Mouse (Mus musculus): Measurements from ENCODE around the gene Cd109. TPM values are rescaled to one million over a fixed set of nuclear protein-coding genes. Genes with fewer than 3 reads are reported as not detected.

The Cd109 gene
- polyA plus RNA-seq, 1 experiment from 2014 or later: 4.1 TPM

DNA sequence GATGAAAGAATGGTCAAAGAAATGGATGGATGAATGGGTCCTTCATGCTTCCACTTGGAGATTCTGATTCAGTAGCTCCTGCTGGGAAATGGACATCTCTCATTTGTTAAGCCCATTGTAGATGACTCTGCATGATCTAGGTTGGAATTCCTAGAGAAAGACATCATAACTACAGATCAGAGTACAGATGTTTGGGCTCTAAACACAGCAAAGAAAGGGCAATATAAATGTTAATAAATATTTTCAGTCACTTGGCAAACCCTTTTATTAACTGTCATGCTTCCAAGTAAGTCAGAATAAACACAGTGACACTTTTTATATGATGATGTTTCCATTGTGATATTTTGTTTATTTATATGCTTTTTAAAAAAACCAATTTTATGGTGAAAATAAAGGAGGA lies 34.1 kb downstream of the Cd109 start:
- Histone ChIP-seq H3K27me3 (no peaks in the 10 kb centered on the region), H3K9ac (no peak overlapping the region), H3K27ac (no peak overlapping the region), H3K9me3 (no peaks in the 10 kb centered on the region), H3K36me3 (replicated peaks) (no peaks in the 10 kb centered on the region), H3K4me1 (no peaks in the 10 kb centered on the region), H3K4me3 (replicated peaks) (no peak overlapping the region), H3K4me2 (no peak overlapping the region)
- no peak for ATAC-seq (ENCODE audit: low FRiP score)

DNA sequence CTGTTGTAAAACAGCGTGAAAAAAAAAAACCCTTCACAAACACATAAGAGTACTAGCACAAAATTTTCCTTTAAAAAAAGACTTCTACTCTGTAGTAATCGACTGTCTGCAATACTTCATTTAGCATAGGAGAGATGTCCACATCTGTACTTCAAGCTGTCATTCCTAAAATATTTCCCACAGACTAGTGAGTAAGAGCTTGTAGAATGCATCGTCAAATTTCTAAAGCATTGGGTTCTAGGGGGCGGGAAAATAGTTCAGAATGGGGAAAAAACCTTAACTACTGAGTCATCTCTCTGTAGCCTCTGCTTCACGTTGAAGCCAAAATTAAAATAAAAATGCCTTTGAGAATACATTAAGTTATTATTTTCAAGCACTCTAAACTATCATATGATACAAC lies 42.2 kb downstream of the Cd109 start:
- Histone ChIP-seq H3K27me3 (no peaks in the 10 kb centered on the region), H3K36me3 (replicated peaks) (no peaks in the 10 kb centered on the region), H3K4me1 (no peaks in the 10 kb centered on the region), H3K27ac (no peak overlapping the region), H3K9ac (no peak overlapping the region), H3K4me3 (replicated peaks) (no peak overlapping the region), H3K9me3 (no peaks in the 10 kb centered on the region), H3K4me2 (no peak overlapping the region)
- 85% methylated on average over 5 of the region's 5 CpGs for WGBS
- no peak for ATAC-seq (ENCODE audit: low FRiP score)

DNA sequence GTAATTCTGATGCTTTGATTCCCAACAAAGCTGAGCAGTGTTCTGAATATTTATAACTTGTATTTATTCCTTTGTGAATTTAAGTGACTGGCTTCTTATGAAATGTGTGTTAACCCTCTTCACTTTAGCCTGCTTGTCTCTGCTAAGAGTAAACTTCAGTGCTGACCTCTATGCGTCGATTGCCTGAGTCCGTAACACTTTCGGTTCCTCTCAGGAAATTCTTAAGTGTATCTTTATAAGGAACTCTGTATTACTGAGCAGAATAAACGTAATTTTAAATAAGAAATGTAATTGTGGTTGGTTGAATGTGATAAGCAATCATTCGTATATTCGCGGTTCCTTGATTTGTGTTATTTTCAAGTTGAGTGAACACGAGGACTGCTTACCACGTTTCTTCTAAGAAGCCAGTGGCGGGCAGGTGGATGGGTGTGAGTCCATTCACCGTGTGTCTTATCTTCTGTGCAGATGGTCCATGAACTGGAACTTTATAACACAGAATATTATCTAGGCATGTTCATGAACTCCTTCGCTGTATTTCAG lies 56.2 kb downstream of the Cd109 start:
- ATAC-seq (ENCODE audit: low FRiP score): no peak
- Histone ChIP-seq H3K9me3 (no peaks in the 10 kb centered on the region), H3K9ac (no peak overlapping the region), H3K4me2 (no peak overlapping the region), H3K36me3 (replicated peaks) (no peaks in the 10 kb centered on the region), H3K4me1 (no peaks in the 10 kb centered on the region), H3K4me3 (replicated peaks) (no peak overlapping the region), H3K27ac (no peak overlapping the region), H3K27me3 (no peaks in the 10 kb centered on the region)
- WGBS: 93% methylated on average over 13 of the region's 13 CpGs

DNA sequence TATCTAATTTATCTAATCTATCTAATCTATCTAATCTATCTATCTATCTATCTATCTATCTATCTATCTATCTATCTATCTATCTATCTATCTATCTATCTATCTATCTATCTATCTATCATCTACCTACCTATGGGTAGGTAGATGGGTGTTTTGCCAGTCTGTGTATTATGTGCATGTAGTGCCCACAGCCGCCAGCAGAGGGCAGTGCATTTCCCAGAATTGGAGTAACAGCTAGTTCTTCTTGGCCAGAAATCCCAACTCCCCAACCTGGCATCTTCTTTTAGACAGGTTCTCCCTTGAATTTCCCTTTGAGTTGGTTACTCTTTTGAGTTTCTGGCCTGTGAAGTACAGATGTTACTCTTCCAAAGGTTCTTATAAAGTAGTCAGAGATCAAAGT lies 85.3 kb downstream of the Cd109 start:
- Histone ChIP-seq H3K9ac (no peak overlapping the region), H3K27me3 (no peaks in the 10 kb centered on the region), H3K4me2 (no peak overlapping the region), H3K4me1 (no peaks in the 10 kb centered on the region), H3K4me3 (replicated peaks) (no peak overlapping the region), H3K9me3 (0 out of 2 replicates have a peak, but pooled peaks cover under 1% of the 10 kb centered on the region), H3K36me3 (replicated peaks) (no peaks in the 10 kb centered on the region), H3K27ac (no peak overlapping the region)
- WGBS: 0% methylated on average over 1 of the region's 1 CpGs
- no peak for ATAC-seq (ENCODE audit: low FRiP score)

DNA sequence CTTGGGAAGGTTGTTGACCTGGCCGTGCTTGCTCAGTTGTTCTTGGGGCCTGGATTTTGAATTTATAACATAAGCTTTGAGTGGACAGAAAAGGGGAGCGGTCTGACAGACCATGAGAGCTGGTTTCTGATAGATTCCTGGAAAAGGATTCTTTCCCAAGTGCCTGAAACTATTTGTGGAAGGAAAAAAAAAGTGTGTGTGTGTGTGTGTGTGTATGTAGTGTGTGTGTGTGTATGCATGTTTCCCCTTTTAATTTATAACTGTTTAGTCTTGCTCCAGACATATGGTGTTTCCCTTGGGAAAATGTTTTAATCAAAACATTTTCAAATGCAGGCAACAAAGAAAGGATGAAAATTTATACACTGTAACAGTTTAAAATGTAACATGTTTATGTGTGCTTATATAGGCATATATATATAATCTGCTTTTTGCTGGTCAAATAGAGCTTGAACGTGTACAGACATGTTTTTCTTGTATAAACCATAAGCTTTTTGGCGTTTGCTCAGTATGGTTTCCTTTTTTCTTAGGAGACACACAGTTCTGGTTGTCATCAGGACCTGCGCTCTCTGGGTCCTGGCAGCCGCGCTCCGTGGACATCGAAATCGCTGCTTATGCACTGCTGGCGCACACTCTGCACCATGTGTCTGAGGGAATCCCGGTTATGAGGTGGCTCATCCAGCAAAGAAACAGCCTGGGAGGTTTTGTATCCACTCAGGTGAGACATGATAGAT lies 87.3 kb downstream of the Cd109 start:
- Histone ChIP-seq H3K27ac (no peak overlapping the region), H3K27me3 (no peaks in the 10 kb centered on the region), H3K9me3 (peaks cover 11% of the 10 kb centered on the region; the same call in 1 of the 2 replicates), H3K9ac (no peak overlapping the region), H3K4me2 (no peak overlapping the region), H3K4me3 (replicated peaks) (no peak overlapping the region), H3K36me3 (replicated peaks) (no peaks in the 10 kb centered on the region), H3K4me1 (no peaks in the 10 kb centered on the region)
- ATAC-seq (ENCODE audit: low FRiP score): no peak
- 90% methylated on average over 12 of the region's 12 CpGs for WGBS

DNA sequence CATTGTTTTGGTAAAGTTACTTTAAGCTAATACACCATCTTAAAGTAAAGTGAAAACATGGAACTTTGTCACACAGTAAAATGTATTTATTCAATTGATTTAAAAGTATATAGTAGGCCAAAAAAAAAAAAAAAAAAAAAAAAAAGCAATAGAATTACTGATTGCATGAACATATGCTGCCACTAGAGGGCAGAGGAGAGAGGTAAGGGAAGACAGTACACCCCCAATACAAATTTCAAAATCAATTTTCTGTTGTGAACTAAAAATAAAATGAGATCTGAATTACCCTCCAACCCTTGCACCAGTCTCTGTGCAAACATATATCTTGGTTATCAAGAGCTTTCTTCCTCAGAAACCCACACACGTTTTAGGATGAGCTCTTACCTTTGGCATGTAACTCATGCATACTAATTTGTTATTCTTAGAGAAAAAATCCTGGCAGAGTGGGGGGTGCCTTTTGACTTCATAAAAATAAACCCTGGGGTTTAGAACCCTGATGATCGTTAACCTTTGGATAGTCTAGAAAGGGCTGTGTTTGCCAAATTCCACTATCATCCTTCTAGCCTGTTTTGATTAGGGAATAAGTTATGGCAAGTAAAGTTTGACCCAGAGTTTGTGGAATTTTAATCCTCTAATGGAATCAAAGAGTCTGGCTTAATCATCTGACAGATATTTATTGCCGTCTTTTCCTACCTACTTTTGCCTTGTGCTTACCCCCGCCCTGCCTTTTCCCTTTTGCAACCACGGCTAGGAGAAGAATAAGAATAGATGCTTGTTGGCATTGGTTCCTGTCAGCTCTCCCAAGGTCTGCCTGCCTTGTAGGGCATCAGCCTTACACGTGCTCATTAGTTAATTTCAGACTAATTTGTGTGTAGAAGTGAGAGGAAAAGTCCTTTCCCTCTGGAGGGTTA lies 105.8 kb downstream of the Cd109 start:
- no peaks in the 10 kb centered on the region for H3K27me3 ChIP-seq
- ATAC-seq (ENCODE audit: low FRiP score): no peak
- no peak overlapping the region for H3K4me2 ChIP-seq
- 82% methylated on average over 6 of the region's 6 CpGs for WGBS
- H3K9me3 ChIP-seq: no peaks in the 10 kb centered on the region
- H3K4me1 ChIP-seq: no peaks in the 10 kb centered on the region
- no peak overlapping the region for H3K9ac ChIP-seq
- H3K27ac ChIP-seq: no peak overlapping the region
- H3K36me3 ChIP-seq (replicated peaks): no peaks in the 10 kb centered on the region
- H3K4me3 ChIP-seq (replicated peaks): no peak overlapping the region

DNA sequence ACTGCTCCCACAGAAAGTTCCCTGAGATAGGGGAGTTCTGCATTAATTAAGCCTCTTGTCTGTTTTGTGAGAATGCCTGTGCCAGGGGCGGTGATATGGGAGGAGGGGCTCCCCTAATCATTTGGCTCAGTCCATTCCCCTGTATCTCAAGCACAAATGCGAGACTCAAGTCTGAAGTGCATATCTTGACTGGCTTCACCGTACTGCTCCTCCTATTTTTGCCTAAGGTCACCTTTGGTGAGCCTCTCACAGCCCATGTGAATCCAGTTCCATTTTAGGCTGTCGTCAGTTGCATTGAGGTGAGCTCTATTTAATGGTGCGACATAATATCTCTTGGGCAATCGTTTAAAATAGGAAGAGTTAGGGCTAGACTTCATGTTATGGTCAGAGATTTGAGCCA lies 116.6 kb downstream of the Cd109 start:
- no peak for ATAC-seq (ENCODE audit: low FRiP score)
- Histone ChIP-seq H3K9me3 (no peaks in the 10 kb centered on the region), H3K27ac (no peak overlapping the region), H3K27me3 (no peaks in the 10 kb centered on the region), H3K9ac (no peak overlapping the region), H3K4me1 (no peaks in the 10 kb centered on the region), H3K4me2 (no peak overlapping the region), H3K4me3 (replicated peaks) (no peak overlapping the region), H3K36me3 (replicated peaks) (no peaks in the 10 kb centered on the region)
- 76% methylated on average over 6 of the region's 6 CpGs for WGBS

DNA sequence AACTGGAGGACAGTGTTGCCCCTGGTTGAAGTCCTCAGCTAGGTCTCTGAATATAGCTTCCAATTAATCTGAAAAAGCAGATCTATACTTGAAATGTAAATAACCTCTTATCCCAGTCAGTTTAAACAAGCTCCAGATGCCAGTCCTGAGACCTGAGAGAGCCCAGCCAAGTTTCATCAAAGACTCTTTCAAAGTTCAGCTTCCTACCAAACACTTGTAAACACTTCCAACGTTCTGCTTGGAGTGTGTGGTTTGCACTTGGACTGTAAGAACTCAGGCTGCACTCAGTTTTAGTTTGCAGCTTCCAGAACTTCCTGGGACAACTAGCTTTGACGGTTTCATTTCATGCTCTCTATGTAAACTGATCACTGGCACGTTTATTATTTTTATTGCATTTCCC lies 120.2 kb downstream of the Cd109 start:
- Histone ChIP-seq H3K9ac (no peak overlapping the region), H3K27me3 (no peaks in the 10 kb centered on the region), H3K9me3 (no peaks in the 10 kb centered on the region), H3K36me3 (replicated peaks) (no peaks in the 10 kb centered on the region), H3K4me2 (no peak overlapping the region), H3K4me3 (replicated peaks) (no peak overlapping the region), H3K27ac (no peak overlapping the region), H3K4me1 (no peaks in the 10 kb centered on the region)
- ATAC-seq (ENCODE audit: low FRiP score): no peak
- 80% methylated on average over 3 of the region's 3 CpGs for WGBS

DNA sequence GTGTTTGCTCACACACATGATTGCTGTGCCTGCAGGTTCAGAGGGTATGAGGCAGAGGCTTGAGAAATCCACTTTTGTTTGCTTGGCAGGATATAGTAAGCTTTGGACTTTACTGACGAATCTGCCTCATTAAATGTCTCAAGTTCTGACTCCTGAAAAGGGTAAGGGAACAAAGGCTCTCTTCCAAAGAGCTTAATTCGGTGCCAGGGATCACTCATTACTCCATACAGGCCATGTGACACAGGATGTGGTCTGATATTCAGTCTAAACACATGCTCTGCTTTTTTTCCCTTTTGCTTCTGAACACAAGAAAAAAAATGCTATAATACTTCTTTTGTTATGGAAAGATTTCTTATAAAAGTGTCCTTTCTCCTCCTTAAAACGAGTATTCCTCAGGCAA lies 126.7 kb downstream of the Cd109 start:
- Histone ChIP-seq H3K27me3 (no peaks in the 10 kb centered on the region), H3K9ac (no peak overlapping the region), H3K4me2 (no peak overlapping the region), H3K27ac (no peak overlapping the region), H3K36me3 (replicated peaks) (no peaks in the 10 kb centered on the region), H3K4me1 (0 out of 2 replicates have a peak, but pooled peaks cover 4% of the 10 kb centered on the region), H3K4me3 (replicated peaks) (no peak overlapping the region), H3K9me3 (no peaks in the 10 kb centered on the region)
- WGBS: 16% methylated on average over 3 of the region's 3 CpGs
- no peak for ATAC-seq (ENCODE audit: low FRiP score)

DNA sequence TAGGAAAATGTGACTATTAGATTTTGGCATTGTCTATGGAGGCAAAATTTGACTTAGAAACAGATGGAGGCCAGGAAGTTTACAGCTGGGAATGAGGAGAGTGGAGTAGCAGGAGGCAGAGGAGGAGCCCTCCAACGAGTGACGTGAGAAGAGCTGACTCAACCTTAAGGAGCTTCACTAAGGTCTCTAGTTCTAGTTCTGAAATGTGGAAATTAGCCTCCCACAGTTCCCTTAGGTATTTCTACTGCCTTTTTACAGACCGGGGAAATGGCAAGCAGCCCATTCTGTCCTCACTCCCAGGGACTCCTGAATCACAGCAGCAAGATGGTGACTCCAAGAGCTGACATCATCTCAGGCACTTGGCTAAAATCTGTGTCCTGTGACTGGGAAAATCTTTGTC lies 134.9 kb downstream of the Cd109 start:
- H3K27me3 ChIP-seq: no peaks in the 10 kb centered on the region
- no peaks in the 10 kb centered on the region for H3K4me1 ChIP-seq
- H3K4me3 ChIP-seq (replicated peaks): no peak overlapping the region
- no peak overlapping the region for H3K27ac ChIP-seq
- H3K9me3 ChIP-seq: no peaks in the 10 kb centered on the region
- no peak for ATAC-seq (ENCODE audit: low FRiP score)
- no peaks in the 10 kb centered on the region for H3K36me3 ChIP-seq (replicated peaks)
- WGBS: 81% methylated on average over 3 of the region's 3 CpGs
- H3K9ac ChIP-seq: no peak overlapping the region
- H3K4me2 ChIP-seq: no peak overlapping the region

Measured in forebrain, embryonic 12.5 days (tissue).